Mouse (Mus musculus) heart, adult 2 months (tissue): ENCODE results near the gene Zfp346. TPM values are rescaled to one million over a fixed set of nuclear protein-coding genes. Genes with fewer than 3 reads are reported as not detected.

Experiments used
- DNase-seq, 2 experiments: peaks; one replicate each; pipeline ENCODE4 v3.0.0; 2021
- H3K27ac ChIP-seq: fragments of 200-600 bp; 2 replicates; pipeline ENCODE4 v1.8.1; 2022
- H3K27me3 ChIP-seq: fragments of 200-500 bp; 2 replicates; pipeline ENCODE4 v1.6.1; 2012; ENCODE audit warnings: mild to moderate bottlenecking, low read length, inconsistent platforms, mixed read lengths; ENCODE audit not compliant: control insufficient read depth, insufficient read depth
- H3K36me3 ChIP-seq: fragments of 200-500 bp; 2 replicates; pipeline ENCODE4 v1.6.1; 2012; ENCODE audit warnings: low read length, inconsistent platforms; ENCODE audit not compliant: control insufficient read depth, insufficient read depth
- H3K4me1 ChIP-seq: fragments of 200-500 bp; 2 replicates; pipeline ENCODE4 v1.6.1; 2011; ENCODE audit warnings: low read length; ENCODE audit not compliant: control insufficient read depth, insufficient read depth
- H3K4me3 ChIP-seq: fragments of 200-600 bp; 2 replicates; pipeline ENCODE4 v1.8.1; 2022
- H3K79me2 ChIP-seq: fragments of 200-500 bp; replicated peaks from 2 replicates; pipeline ENCODE4 v1.6.1; 2012; ENCODE audit warnings: mild to moderate bottlenecking, inconsistent platforms, low read length, moderate library complexity, mixed read lengths; ENCODE audit not compliant: control insufficient read depth, insufficient read depth
- H3K9ac ChIP-seq: fragments of 200-500 bp; 2 replicates; pipeline ENCODE4 v1.6.1; 2012; ENCODE audit warnings: low read depth, mild to moderate bottlenecking, control low read depth, inconsistent platforms, low read length, mixed read lengths
- CTCF ChIP-seq: fragments of 200-600 bp; IDR thresholded peaks from 2 replicates; pipeline ENCODE4 v1.8.1; 2022; ENCODE audit warnings: antibody characterized with exemption, mild to moderate bottlenecking, moderate library complexity
- EP300 ChIP-seq: fragments of 200-500 bp; IDR thresholded peaks from 2 replicates; pipeline ENCODE4 v1.6.1; 2011; ENCODE audit warnings: low read depth, low read length, control low read depth; ENCODE audit not compliant: insufficient read depth
- POLR2A ChIP-seq: fragments of 200-500 bp; IDR thresholded peaks from 2 replicates; pipeline ENCODE4 v1.6.1; 2011; ENCODE audit warnings: mild to moderate bottlenecking, low read depth, low read length, control low read depth; ENCODE audit not compliant: insufficient read depth
- WGBS: fragments of 180-500 bp; shearing (Covaris S2); methylation state at CpG from one replicate; pipeline ENCODE4 v1.1.7; 2018; 5-methylcytosine and 5-hydroxymethylcytosine counted together
- intact Hi-C: fragments of 180-260 bp; cut with DNase I; formaldehyde crosslinking; loops from one replicate; pipeline ENCODE4 v1.15.1; 2025
- polyA plus RNA-seq: library from polyadenylated mRNA; depleted of rRNA; stranded (reverse); fragments of >200 nt; gene quantifications from 2 replicates; pipeline ENCODE4 v1.2.3, GENCODE M21; 2012
- total RNA-seq, 2 experiments: library from RNA; stranded (reverse); gene quantifications; 2 replicates each; pipeline ENCODE4 v1.2.3; 2021

The Zfp346 gene
- total and polyA plus RNA-seq, 3 experiments: 14.3 to 20.6 (median 17.1) TPM

DNA sequence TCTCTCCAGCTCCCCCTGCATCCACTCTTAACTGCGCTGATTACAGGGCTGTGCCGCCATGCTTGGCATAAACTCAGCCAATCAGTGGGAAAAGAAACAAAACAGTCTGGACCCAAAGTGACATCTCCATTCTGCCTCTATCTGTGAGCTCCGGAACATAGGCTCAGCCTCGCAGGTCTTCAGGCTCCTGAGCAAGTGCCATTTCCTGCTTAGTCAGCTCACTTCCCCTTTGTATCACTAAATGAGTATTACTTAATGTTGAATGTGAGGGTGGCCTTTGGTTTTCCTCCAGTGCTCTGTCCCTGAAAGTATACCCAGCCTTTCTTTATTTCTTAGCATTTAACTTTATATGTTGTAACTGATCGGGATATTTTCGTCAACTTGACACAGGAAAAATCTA, 19.8 kb downstream of the Zfp346 start:
- Histone ChIP-seq H3K9ac (no peak overlapping the region), H3K27ac (no peak overlapping the region), H3K4me3 (no peak overlapping the region), H3K79me2 (no peaks in the 10 kb centered on the region), H3K36me3 (no peaks in the 10 kb centered on the region), H3K4me1 (no peaks in the 10 kb centered on the region), H3K27me3 (no peaks in the 10 kb centered on the region)
- intact Hi-C loops: no loop called here
- no peak for DNase-seq
- TF ChIP-seq EP300: no peak
- no peak for TF ChIP-seq POLR2A
- TF ChIP-seq CTCF: no peak
- 66% methylated on average over 6 of the region's 6 CpGs for WGBS

DNA sequence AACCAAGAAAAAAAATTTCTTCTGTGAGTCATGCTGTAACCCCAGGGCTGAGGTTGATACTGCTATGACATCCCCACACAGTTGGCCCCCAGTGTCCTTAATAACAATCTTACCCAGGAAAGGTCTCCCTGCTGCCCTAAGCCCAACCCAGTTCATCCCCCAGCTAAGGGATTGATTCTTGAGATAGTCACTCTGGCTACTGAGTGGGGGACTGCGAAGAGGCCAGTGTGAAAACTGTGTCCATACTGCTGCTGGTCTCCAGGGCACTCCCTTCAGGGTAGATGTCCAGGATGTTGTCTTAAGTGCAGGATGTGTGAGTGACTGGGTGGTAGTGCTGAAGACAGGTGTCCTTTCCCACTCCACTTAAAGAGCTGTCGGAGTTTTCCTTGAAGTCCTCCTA, 28.3 kb downstream of the Zfp346 start, which contains the start of gene Gm17617:
Gene Gm17617 (minus strand): TSS at position 101 of the 400 bp plus-strand sequence.
- H3K4me1 ChIP-seq: no peaks in the 10 kb centered on the region
- TF ChIP-seq CTCF: no peak
- no peak for TF ChIP-seq EP300
- no peak within 1 kb of the TSS for H3K9ac ChIP-seq
- H3K36me3 ChIP-seq: no peaks in the 10 kb centered on the region
- no peaks in the 10 kb centered on the region for H3K79me2 ChIP-seq
- H3K27me3 ChIP-seq: no peaks in the 10 kb centered on the region
- no peak within 1 kb of the TSS for H3K27ac ChIP-seq
- 93% methylated on average over 2 of the region's 2 CpGs for WGBS
- no peak within 1 kb of the TSS for H3K4me3 ChIP-seq
- no peak for DNase-seq
- intact Hi-C loops: no loop called here

DNA sequence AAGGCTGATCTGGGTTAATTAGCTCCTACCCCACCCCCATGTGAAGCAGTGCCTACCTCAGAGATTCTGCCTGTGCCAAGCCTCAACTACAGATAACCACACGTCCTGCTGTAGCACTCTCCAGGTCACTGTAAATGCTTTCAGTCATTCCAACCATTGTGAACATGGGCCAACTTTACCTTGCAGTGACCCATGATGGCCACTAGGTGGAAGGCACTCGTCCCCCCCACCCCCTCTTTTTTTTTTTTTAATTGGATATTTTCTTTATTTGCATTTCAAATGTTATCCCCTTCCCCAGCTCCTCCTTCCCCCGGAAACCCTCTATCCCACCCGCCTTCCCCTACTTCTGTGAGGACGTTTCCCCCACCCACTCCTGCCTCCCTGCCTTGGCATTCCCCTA, 30.3 kb downstream of the Zfp346 start:
- no peak overlapping the region for H3K27ac ChIP-seq
- no peak for TF ChIP-seq POLR2A
- TF ChIP-seq CTCF: peak; percentile 85
- no peak for TF ChIP-seq EP300
- no peaks in the 10 kb centered on the region for H3K4me1 ChIP-seq
- H3K4me3 ChIP-seq: no peak overlapping the region
- peak in 1 of 2 experiments; percentile 10 for DNase-seq
- H3K36me3 ChIP-seq: no peaks in the 10 kb centered on the region
- H3K79me2 ChIP-seq: no peaks in the 10 kb centered on the region
- 15% methylated on average over 5 of the region's 5 CpGs for WGBS
- H3K27me3 ChIP-seq: no peaks in the 10 kb centered on the region
- no peak overlapping the region for H3K9ac ChIP-seq
- intact Hi-C loops: no loop called here

DNA sequence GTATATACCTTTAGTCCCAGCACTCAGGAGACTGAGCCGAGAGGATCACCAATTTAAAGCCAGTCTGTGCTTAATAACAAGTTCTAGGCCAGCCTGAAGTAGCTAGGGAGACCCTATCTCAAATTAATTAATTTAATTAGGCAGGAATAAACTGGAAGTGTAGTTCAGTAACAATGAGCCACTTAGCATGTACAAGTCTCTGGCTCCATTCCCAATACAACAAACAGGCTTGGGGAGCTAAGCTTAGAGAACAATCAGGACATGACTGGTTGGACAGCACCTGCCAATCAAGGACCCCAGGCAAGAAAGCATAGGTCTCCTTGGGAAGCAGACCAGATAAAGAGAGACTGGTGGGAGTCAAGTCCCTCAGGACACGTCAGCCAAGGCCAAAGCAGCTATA, 35.2 kb downstream of the Zfp346 start:
- H3K9ac ChIP-seq: no peak overlapping the region
- no peaks in the 10 kb centered on the region; the same call in 1 of the 2 replicates for H3K27me3 ChIP-seq
- no peaks in the 10 kb centered on the region for H3K79me2 ChIP-seq
- H3K4me3 ChIP-seq: no peak overlapping the region
- WGBS: 83% methylated on average over 2 of the region's 2 CpGs
- intact Hi-C loops: no loop called here
- no peaks in the 10 kb centered on the region for H3K4me1 ChIP-seq
- DNase-seq: no peak
- H3K27ac ChIP-seq: no peak overlapping the region
- TF ChIP-seq POLR2A (no peak), EP300 (no peak), CTCF (no peak)
- H3K36me3 ChIP-seq: no peaks in the 10 kb centered on the region

DNA sequence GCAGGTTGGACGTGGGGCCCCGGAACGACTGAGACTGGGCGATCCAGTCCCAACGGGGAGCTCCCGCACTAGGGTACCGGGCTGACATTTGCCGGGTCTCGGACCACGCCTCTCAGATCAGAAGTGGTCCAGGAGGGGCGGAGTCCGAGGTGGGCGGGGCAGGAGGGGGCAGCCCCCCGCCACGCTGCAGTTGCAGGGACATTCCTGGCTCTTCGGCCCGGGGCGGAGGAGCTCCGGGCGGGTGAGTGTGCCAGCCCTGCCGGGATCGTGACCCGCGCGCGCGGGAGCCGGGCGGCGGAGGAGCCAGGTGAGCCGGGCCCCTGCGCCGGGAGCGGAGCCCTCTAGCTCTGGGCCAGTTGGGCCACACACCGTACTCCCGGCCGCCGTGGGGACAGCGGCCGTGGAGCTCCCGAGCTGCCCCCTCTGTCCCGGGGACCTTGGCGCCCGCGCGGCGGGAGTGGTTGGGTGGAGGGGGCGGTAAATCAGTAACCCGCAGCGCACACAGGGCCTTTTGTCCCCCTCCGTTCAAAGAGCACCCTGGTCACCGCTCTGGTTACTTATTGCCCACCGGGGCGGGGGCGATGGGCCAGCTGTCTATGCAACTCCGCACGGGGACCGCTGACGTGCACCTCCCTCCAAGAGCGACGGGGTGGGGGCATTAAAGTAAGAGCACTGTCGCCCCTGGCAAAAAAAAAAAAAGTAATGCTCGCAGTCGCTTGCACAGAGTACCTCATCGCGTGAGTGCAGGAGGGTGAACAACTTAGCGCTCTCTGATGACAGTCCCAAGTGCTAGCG, 47.7 kb downstream of the Zfp346 start, which contains the start of gene Fgfr4:
Gene Fgfr4 (plus strand): TSS at position 20 of the 795 bp plus-strand sequence.
- no peaks in the 10 kb centered on the region for H3K36me3 ChIP-seq
- 5% methylated on average over 68 of the region's 68 CpGs for WGBS
- H3K9ac ChIP-seq: peak within 1 kb of the TSS; percentile 24; the same call in 1 of the 2 replicates
- no peaks in the 10 kb centered on the region for H3K79me2 ChIP-seq
- no peaks in the 10 kb centered on the region for H3K4me1 ChIP-seq
- DNase-seq: peak; percentile 17 to 44
- H3K27me3 ChIP-seq: peaks cover 9% of the 10 kb centered on the region
- intact Hi-C loops: no loop called here
- H3K4me3 ChIP-seq: peak within 1 kb of the TSS; percentile 46
- TF ChIP-seq EP300 (no peak), POLR2A (no peak), CTCF (no peak)
- no peak within 1 kb of the TSS for H3K27ac ChIP-seq

DNA sequence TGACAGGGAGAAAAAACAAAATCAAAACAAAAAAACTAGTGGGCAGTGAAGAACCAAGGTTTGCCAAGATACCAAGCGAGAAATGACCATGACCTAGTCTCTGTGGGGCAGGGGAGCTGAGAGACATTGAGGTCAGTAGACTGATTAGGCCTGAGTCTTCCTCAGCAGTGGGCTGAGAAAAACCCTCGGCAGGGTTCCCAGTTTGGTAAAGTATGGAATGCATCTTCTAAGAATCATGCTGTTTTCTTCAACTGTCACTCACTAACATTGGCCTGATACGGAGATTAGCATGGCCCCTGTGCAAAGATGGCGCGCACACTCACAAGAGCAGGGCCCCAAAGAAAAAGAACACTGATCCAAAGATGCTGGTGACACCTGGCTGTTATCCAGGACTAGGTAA, 48.8 kb downstream of the Zfp346 start:
- no peak overlapping the region for H3K27ac ChIP-seq
- H3K36me3 ChIP-seq: no peaks in the 10 kb centered on the region
- H3K9ac ChIP-seq: no peak overlapping the region
- H3K4me1 ChIP-seq: no peaks in the 10 kb centered on the region
- H3K4me3 ChIP-seq: no peak overlapping the region
- 91% methylated on average over 5 of the region's 5 CpGs for WGBS
- no peaks in the 10 kb centered on the region for H3K79me2 ChIP-seq
- intact Hi-C loops: no loop called here
- peaks cover 9% of the 10 kb centered on the region for H3K27me3 ChIP-seq
- DNase-seq: no peak
- no peak for TF ChIP-seq EP300
- TF ChIP-seq CTCF: no peak
- no peak for TF ChIP-seq POLR2A
